Mouse (Mus musculus): ENCODE results near the gene Tnk2.

GRCm38 (mm10) chr16:32610460-32611255 is 33.0 kb upstream of the Tnk2 start:
- TF ChIP-seq CTCF (IDR thresholded peaks at IDR 0.05; ENCODE audit: insufficient read depth, low read length): no peak
- TF ChIP-seq POLR2A (IDR thresholded peaks at IDR 0.05; ENCODE audit: borderline replicate concordance, extremely low read depth, low read depth, low read length): no peak
